Mouse (Mus musculus) C2C12 (cell line): Measurements from ENCODE around the gene Mrpl4. TPM values are rescaled to one million over a fixed set of nuclear protein-coding genes. Genes with fewer than 3 reads are reported as not detected.

ENCODE experiments used
- H3K27me3 ChIP-seq: one replicate; pipeline ENCODE4 v1.6.1; 2011; ENCODE audit not compliant: control insufficient read depth, insufficient read depth, insufficient read length
- H3K36me3 ChIP-seq: one replicate; pipeline ENCODE4 v1.6.1; 2011; ENCODE audit not compliant: control insufficient read depth, insufficient read depth
- H3K4me3 ChIP-seq: one replicate; pipeline ENCODE4 v1.5.1; 2011; ENCODE audit warnings: mild to moderate bottlenecking, control low read depth; ENCODE audit not compliant: poor library complexity, insufficient read depth, severe bottlenecking
- H3K79me2 ChIP-seq: one replicate; pipeline ENCODE4 v1.6.1; 2011; ENCODE audit not compliant: control insufficient read depth, insufficient read depth
- H3K79me3 ChIP-seq: one replicate; pipeline ENCODE4 v1.6.1; 2011; ENCODE audit warnings: low read depth, control low read depth
- H3ac ChIP-seq: one replicate; pipeline ENCODE3; 2011; ENCODE audit warnings: low read depth; ENCODE audit not compliant: control insufficient read depth, insufficient read length
- CEBPB ChIP-seq: IDR thresholded peaks from one replicate; pipeline ENCODE4 v1.6.1; 2011; ENCODE audit warnings: low read depth, mild to moderate bottlenecking, control low read depth, moderate library complexity
- CTCF ChIP-seq: IDR thresholded peaks from one replicate; pipeline ENCODE4 v1.5.1; 2011; ENCODE audit not compliant: control insufficient read depth, insufficient read depth, insufficient read length
- FOSL1 ChIP-seq: IDR thresholded peaks from one replicate; pipeline ENCODE4 v1.8.0; 2011; ENCODE audit warnings: mild to moderate bottlenecking, low read length; ENCODE audit not compliant: poor library complexity, insufficient read depth, severe bottlenecking
- MAX ChIP-seq: IDR thresholded peaks from one replicate; pipeline ENCODE4 v1.6.1; 2011; ENCODE audit warnings: mild to moderate bottlenecking, control low read depth
- MYOD1 ChIP-seq: IDR thresholded peaks from one replicate; pipeline ENCODE4 v1.6.1; 2011; ENCODE audit warnings: low read depth; ENCODE audit not compliant: control insufficient read depth, insufficient read length
- MYOG ChIP-seq: IDR thresholded peaks from one replicate; pipeline ENCODE4 v1.6.1; 2011; ENCODE audit not compliant: control insufficient read depth, insufficient read length; ENCODE audit errors: extremely low read depth
- USF1 ChIP-seq: IDR thresholded peaks from one replicate; pipeline ENCODE4 v1.6.1; 2011; ENCODE audit warnings: low read depth, mild to moderate bottlenecking, control low read depth, moderate library complexity
- polyA plus RNA-seq: library from polyadenylated mRNA; unstranded; fragments of >200 nt; fragmentation: generic; extraction: Trizol; gene quantifications from one replicate; pipeline ENCODE4 v1.2.1, GENCODE M21; 2012; ENCODE audit warnings: missing spikeins

Mrpl4 gene
- polyA plus RNA-seq, 1 experiment: 107 TPM

DNA sequence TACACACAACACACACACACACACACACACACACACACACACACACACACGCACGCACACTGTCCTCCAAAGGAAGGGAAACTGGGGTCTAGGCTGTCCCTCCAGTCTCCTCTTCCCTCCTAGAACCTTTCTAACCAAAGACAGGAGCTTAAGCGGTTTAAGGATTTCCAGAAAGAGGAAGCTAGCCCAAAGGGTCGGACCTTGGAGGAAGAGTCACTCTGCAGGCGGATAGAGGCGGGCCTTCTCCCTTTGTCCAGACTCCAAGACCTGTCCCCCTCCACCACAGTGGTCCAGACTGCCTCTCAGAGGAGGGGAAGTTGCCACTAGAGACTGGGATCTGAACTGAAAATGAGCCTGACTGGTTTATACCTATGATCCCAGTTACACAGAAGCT is 28.9 kb upstream of the Mrpl4 start:
- Histone ChIP-seq H3K79me3 (peaks cover 50% of the 10 kb centered on the region), H3K36me3 (peaks cover 6% of the 10 kb centered on the region), H3K27me3 (no peaks in the 10 kb centered on the region), H3K79me2 (peaks cover 68% of the 10 kb centered on the region), H3ac (no peak overlapping the region), H3K4me3 (no peak overlapping the region)
- TF ChIP-seq MAX: no peak
- TF ChIP-seq FOSL1: no peak
- TF ChIP-seq MYOG: no peak
- no peak for TF ChIP-seq MYOD1
- no peak for TF ChIP-seq USF1
- no peak for TF ChIP-seq CTCF
- no peak for TF ChIP-seq CEBPB

DNA sequence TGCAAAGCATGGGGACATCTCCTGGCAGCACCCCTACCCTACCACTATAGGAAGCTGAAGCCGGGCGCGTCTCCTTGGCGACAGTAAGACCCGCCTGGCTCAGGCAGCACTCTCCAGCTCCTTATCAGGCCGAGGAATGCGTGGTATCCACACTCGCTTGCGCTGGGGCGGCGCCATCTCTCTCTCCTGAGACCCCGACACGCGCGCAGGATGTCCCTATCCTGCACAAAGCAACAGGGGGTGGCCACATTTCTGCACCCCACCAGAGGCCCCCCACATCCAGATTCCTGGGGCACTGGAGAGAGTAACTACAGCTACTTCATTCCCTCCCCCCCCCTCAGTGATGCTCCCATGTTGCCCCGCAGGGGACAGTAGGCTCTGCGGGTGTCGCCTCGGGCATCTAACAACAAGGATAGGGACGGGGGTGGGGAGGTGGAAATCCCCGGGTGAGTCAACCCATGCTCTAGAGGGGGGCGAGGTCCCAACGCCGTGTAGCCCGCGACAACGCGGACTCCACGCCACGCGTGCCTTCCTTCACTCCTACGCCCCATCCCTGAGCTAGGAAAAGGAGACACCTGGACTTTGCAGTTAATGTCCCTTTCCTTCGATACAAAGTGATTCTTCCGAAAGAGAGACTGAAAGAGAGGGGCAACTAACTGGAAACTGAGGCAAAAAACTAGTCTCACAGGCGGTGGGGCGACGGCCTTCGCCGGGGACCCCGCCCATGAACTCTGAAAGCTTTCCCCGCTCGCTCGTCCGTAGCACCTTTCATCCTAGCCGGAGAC is 26.9 kb upstream of the Mrpl4 start:
- Histone ChIP-seq H3ac (peak overlapping the region; percentile 88), H3K79me3 (peaks cover 36% of the 10 kb centered on the region), H3K4me3 (peak overlapping the region; percentile 61), H3K27me3 (no peaks in the 10 kb centered on the region), H3K36me3 (no peaks in the 10 kb centered on the region), H3K79me2 (peaks cover 53% of the 10 kb centered on the region)
- TF ChIP-seq MYOG: no peak
- TF ChIP-seq FOSL1: no peak
- TF ChIP-seq MAX: no peak
- TF ChIP-seq CTCF: no peak
- no peak for TF ChIP-seq USF1
- no peak for TF ChIP-seq CEBPB
- no peak for TF ChIP-seq MYOD1

GRCm38 (mm10) chr9:20976216-20976960 is 26.1 kb upstream of the Mrpl4 start, which contains the start of gene S1pr2:
Gene S1pr2, minus strand, starts transcription at chr9:20976781.
- H3K4me3 ChIP-seq: peak within 1 kb of the TSS; percentile 61
- peak; percentile 40 for TF ChIP-seq MAX
- TF ChIP-seq CTCF: no peak
- peak within 1 kb of the TSS; percentile 88 for H3ac ChIP-seq
- peaks cover 45% of the 10 kb centered on the region for H3K79me2 ChIP-seq
- H3K79me3 ChIP-seq: peaks cover 29% of the 10 kb centered on the region
- no peaks in the 10 kb centered on the region for H3K27me3 ChIP-seq
- H3K36me3 ChIP-seq: no peaks in the 10 kb centered on the region

GRCm38 (mm10) chr9:20976961-20977689 is 25.4 kb upstream of the Mrpl4 start:
- Histone ChIP-seq H3K79me3 (peaks cover 26% of the 10 kb centered on the region), H3K36me3 (no peaks in the 10 kb centered on the region), H3K79me2 (peaks cover 38% of the 10 kb centered on the region), H3ac (no peak overlapping the region), H3K4me3 (no peak overlapping the region), H3K27me3 (no peaks in the 10 kb centered on the region)
- no peak for TF ChIP-seq MAX
- no peak for TF ChIP-seq USF1

DNA sequence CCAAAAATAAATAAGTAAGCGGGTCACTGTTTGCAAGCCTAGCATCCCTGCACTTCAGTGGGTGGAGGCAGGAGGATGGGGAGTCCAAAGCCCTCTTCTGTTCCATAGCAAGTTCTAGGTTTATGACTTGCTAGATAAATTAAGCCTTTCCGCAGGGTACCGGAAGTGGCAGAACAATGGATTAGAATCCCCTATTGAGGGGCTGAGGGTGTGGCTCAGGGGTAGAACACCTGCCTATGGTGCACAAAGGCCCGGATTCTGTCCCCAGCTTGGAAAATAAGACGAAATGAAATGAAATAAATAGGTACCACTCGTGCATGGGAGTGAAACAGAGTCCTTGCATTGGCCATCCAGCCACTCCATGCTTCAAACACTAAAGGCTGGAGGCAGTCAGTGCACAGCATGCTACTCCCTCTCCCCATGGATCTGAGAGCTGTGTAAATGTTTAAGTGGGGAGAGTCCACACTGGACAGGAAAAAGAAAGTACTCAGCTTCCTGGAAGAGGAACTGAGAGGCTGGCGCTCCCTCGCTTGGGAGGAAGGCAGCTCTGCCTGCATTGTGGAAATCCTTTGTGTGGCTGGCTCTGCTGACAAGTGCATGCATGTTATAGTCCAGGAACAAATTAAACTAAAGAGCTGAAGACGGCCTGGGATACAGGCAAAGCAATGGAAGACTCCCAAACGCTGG is 24.0 kb upstream of the Mrpl4 start:
- Histone ChIP-seq H3K36me3 (no peaks in the 10 kb centered on the region), H3ac (no peak overlapping the region), H3K4me3 (no peak overlapping the region), H3K79me2 (peaks cover 27% of the 10 kb centered on the region), H3K79me3 (peaks cover 23% of the 10 kb centered on the region), H3K27me3 (no peaks in the 10 kb centered on the region)
- TF ChIP-seq MYOG: no peak
- no peak for TF ChIP-seq FOSL1
- TF ChIP-seq CEBPB: no peak
- TF ChIP-seq MAX: no peak
- TF ChIP-seq MYOD1: no peak
- no peak for TF ChIP-seq CTCF
- TF ChIP-seq USF1: no peak
